Mouse (Mus musculus) central nervous system, embryonic 18 days (tissue): ENCODE results near the gene Prss40. TPM values are rescaled to one million over a fixed set of nuclear protein-coding genes. Genes with fewer than 3 reads are reported as not detected.

Experiments used
- polyA plus RNA-seq: library from polyadenylated mRNA; depleted of rRNA; stranded (reverse); fragments of >200 nt; gene quantifications from 2 replicates; pipeline ENCODE4 v1.2.3, GENCODE M21; 2012; rRNA removed

Gene Prss40
- not detected in 2 replicates for polyA plus RNA-seq

GRCm38 (mm10) chr1:34560843-34561242 is at the start of gene Prss40:
Gene Prss40 (minus strand): TSS chr1:34560943.

GRCm38 (mm10) chr1:34578851-34579781 is 18.4 kb upstream of the Prss40 start, which contains the start of gene Amer3:
Gene Amer3 (plus strand): TSS chr1:34579657.

GRCm38 (mm10) chr1:34535043-34535698 is 25.6 kb downstream of the Prss40 start, which contains the start of gene Cfc1:
Gene Cfc1 (plus strand): TSS chr1:34535648.

Other genes with a start within 250 kb of the Prss40 start
- 56.5 and 59.1 TPM in 2 replicates for gene Ccdc115, start 121.3 kb downstream of the Prss40 start, polyA plus RNA-seq
- 28.5 and 30.0 TPM in 2 replicates for gene Imp4, start 121.1 kb downstream of the Prss40 start, polyA plus RNA-seq
- gene Ptpn18, start 101.2 kb downstream of the Prss40 start, polyA plus RNA-seq: 6.6 TPM in 2 replicates
- gene Prss39, start 62.5 kb downstream of the Prss40 start, polyA plus RNA-seq: not detected in 2 replicates
- 0.25 and 0.43 TPM in 2 replicates for gene Cfc1, start 25.3 kb downstream of the Prss40 start, polyA plus RNA-seq
- 26.7 and 27.2 TPM in 2 replicates for gene Amer3, start 18.7 kb upstream of the Prss40 start, polyA plus RNA-seq